Mouse (Mus musculus) G1E (cell line): ENCODE measurements around the gene Prkcg. TPM values are rescaled to one million over a fixed set of nuclear protein-coding genes. Genes with fewer than 3 reads are reported as not detected.

Source experiments
- polyA plus RNA-seq: library from polyadenylated mRNA; stranded (reverse); fragments of >175 nt; gene quantifications from 2 replicates; pipeline ENCODE4 v1.2.3, GENCODE M21; 2012
- total RNA-seq, 2 experiments: library from RNA; stranded (forward) in 1 of 2; stranded (reverse) in 1 of 2; fragments of 200-1000 nt in 1 of 2; fragments of >200 nt in 1 of 2; fragmentation: Nextera tagmentation in 1 of 2; gene quantifications; 2 replicates each; pipeline ENCODE4 v1.2.3; 2014 to 2017

The Prkcg gene
- total and polyA plus RNA-seq, 3 experiments: 0.33 TPM; not detected in 2

Other genes starting within 250 kb of the Prkcg start
- gene AU018091, start 120.0 kb upstream of the Prkcg start, total RNA-seq (2014; fragmentation: Nextera tagmentation): not detected in 2 replicates
- gene AU018091, start 120.0 kb upstream of the Prkcg start, total RNA-seq (2017): 0.05 TPM in 1 of 2 replicates, not detected in the other
- not detected in 2 replicates for gene AU018091, start 120.0 kb upstream of the Prkcg start, polyA plus RNA-seq
- not detected in 2 replicates for gene Nlrp12, start 39.4 kb upstream of the Prkcg start, total RNA-seq (2014; fragmentation: Nextera tagmentation)
- 0.05 and 0.06 TPM in 2 replicates for gene Nlrp12, start 39.4 kb upstream of the Prkcg start, total RNA-seq (2017)
- not detected in 2 replicates for gene Nlrp12, start 39.4 kb upstream of the Prkcg start, polyA plus RNA-seq
- not detected in 2 replicates for gene Myadm, start 99 bp upstream of the Prkcg start, total RNA-seq (2014; fragmentation: Nextera tagmentation)
- gene Myadm, start 99 bp upstream of the Prkcg start, total RNA-seq (2017): 0.05 and 0.06 TPM in 2 replicates
- gene Myadm, start 99 bp upstream of the Prkcg start, polyA plus RNA-seq: 0.03 TPM in 1 of 2 replicates, not detected in the other
- gene Cacng7, start 43.8 kb downstream of the Prkcg start, total RNA-seq (2014; fragmentation: Nextera tagmentation): not detected in 2 replicates
- 0.22 TPM in 1 of 2 replicates, not detected in the other for gene Cacng7, start 43.8 kb downstream of the Prkcg start, total RNA-seq (2017)
- not detected in 2 replicates for gene Cacng7, start 43.8 kb downstream of the Prkcg start, polyA plus RNA-seq
- not detected in 2 replicates for gene Cacng8, start 101.5 kb downstream of the Prkcg start, total RNA-seq (2014; fragmentation: Nextera tagmentation)
- gene Cacng8, start 101.5 kb downstream of the Prkcg start, total RNA-seq (2017): not detected in 2 replicates
- gene Cacng8, start 101.5 kb downstream of the Prkcg start, polyA plus RNA-seq: not detected in 2 replicates
- not detected in 2 replicates for gene Cacng6, start 135.0 kb downstream of the Prkcg start, total RNA-seq (2014; fragmentation: Nextera tagmentation)
- 0.11 TPM in 1 of 2 replicates, not detected in the other for gene Cacng6, start 135.0 kb downstream of the Prkcg start, total RNA-seq (2017)
- gene Cacng6, start 135.0 kb downstream of the Prkcg start, polyA plus RNA-seq: not detected in 2 replicates
- not detected in 2 replicates for gene Tarm1, start 213.4 kb downstream of the Prkcg start, total RNA-seq (2014; fragmentation: Nextera tagmentation)
- 1.3 TPM in 2 replicates for gene Tarm1, start 213.4 kb downstream of the Prkcg start, total RNA-seq (2017)
- not detected in 2 replicates for gene Tarm1, start 213.4 kb downstream of the Prkcg start, polyA plus RNA-seq